Comparison of ENCODE assay signal across 2 mouse cellular contexts in the genomic region with DNA sequence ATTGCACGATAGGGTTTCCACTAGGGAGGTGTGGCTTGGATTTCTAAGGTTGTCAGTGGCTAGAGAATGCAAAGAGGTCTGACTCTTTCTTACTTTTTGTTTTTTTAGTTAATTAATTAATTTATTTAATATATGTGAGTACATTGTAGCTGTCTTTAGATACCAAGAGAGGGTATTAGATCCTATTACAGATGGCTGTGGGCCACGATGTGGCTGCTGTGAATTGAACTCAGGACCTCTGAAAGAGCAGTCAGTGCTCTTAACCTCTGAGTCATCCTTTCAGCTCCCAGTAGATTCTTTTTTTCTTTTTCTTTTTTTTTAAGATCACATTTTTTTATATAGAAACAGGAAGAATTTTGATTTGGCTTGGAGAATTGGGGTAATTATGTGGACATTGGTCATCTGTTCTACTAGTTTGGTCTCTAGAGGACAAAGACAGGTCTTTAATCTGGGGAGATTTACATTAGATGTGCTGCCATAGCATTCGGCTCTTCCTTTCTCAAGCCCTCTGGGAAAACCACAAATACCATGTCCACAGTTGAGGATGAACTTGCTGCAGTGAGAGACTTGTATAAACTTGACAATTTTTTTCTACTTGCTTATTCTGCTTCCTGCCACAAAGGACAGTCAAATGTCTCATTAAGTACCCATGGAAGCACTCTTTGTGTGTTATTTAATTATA.
TF ChIP-seq lines count a peak whose summit lies in the region.

No protein-coding gene starts in this region.

TF ChIP-seq in CH12.LX, 34 proteins besides CTCF, POLR2A, EP300 and RAD21:
- TF ChIP-seq ZNF384 (IDR thresholded peaks at IDR 0.05; ENCODE audit: low read depth, low read length): 0 out of 2 replicates have a peak, but pooled peaks have one; percentile 22
- TF ChIP-seq MXI1 (IDR thresholded peaks at IDR 0.05; ENCODE audit: low read depth, low read length): no peak
TF ChIP-seq in CH12.LX: peak in this region for 1.

TF ChIP-seq in myocyte, 11 proteins besides CTCF, POLR2A, EP300 and RAD21:
- no peak for TF ChIP-seq MYOD1 (IDR thresholded peaks at IDR 0.05; ENCODE audit: control insufficient read depth in 1 of 3, insufficient read length in 2 of 3, low read depth in 2 of 3)
- no peak for TF ChIP-seq CEBPB (IDR thresholded peaks at IDR 0.05; ENCODE audit: insufficient read depth, poor library complexity, severe bottlenecking)
- no peak for TF ChIP-seq USF1 (IDR thresholded peaks at IDR 0.05; ENCODE audit: low read depth)
- no peak for TF ChIP-seq REST (IDR thresholded peaks at IDR 0.05; ENCODE audit: insufficient read depth, insufficient read length)
- TF ChIP-seq E2F4 (IDR thresholded peaks at IDR 0.05; ENCODE audit: insufficient read depth): no peak
- no peak for TF ChIP-seq MAX (IDR thresholded peaks at IDR 0.05; ENCODE audit: low read depth)
- TF ChIP-seq TCF12 (IDR thresholded peaks at IDR 0.05; ENCODE audit: insufficient read depth, poor library complexity, severe bottlenecking): no peak
- TF ChIP-seq TCF3 (IDR thresholded peaks at IDR 0.05; ENCODE audit: insufficient read length, low read depth): no peak
- TF ChIP-seq POLR2AphosphoS2 (IDR thresholded peaks at IDR 0.05; ENCODE audit: insufficient read length, low read depth): no peak
- TF ChIP-seq SRF (IDR thresholded peaks at IDR 0.05; ENCODE audit: control insufficient read depth, insufficient read length, low read depth): no peak
- TF ChIP-seq MYOG (IDR thresholded peaks at IDR 0.05; ENCODE audit: control insufficient read depth in 1 of 3, insufficient read depth in 1 of 3, insufficient read length in 2 of 3, low read depth in 2 of 3): no peak
